Mouse (Mus musculus): ENCODE results near the gene Brd3.

GRCm38 (mm10) chr2:27507562-27507961 is at the start of gene Brd3:
- TF ChIP-seq CTCF (conservative IDR thresholded peaks at IDR 0.05; ENCODE audit: low read length) (no peak), NANOG (IDR thresholded peaks at IDR 0.05; ENCODE audit: borderline replicate concordance, low read length) (no peak), POU5F1 (IDR thresholded peaks at IDR 0.05; ENCODE audit: borderline replicate concordance, low read length) (no peak)

Measured in E14TG2a.4 (cell line).